Mouse (Mus musculus) neural tube, embryonic 10.5 days (tissue): ENCODE results near the gene Hoxa3.

Experiments
- DNase-seq: peaks from one replicate; pipeline ENCODE4 v3.0.0-alpha.2; 2017; ENCODE audit warnings: low spot score; ENCODE audit errors: extremely low spot score

Gene Hoxa3

GRCm38 (mm10) chr6:52205638-52206621, 7.2 kb downstream of the Hoxa3 start:
- DNase-seq: peak; percentile 78

GRCm38 (mm10) chr6:52205221-52205620, 7.9 kb downstream of the Hoxa3 start:
- DNase-seq: no peak

- peak; percentile 98 for DNase-seq
Observed at GRCm38 (mm10) chr6:52204050-52204752, 8.9 kb downstream of the Hoxa3 start, which contains the start of gene Hoxa5. TSS of gene Hoxa5 (minus strand) at chr6:52204587.

- DNase-seq: peak; percentile 71
Observed at GRCm38 (mm10) chr6:52203371-52204049, 9.6 kb downstream of the Hoxa3 start.

GRCm38 (mm10) chr6:52203121-52203370, 10.1 kb downstream of the Hoxa3 start:
- DNase-seq: peak; percentile 80

GRCm38 (mm10) chr6:52202362-52203120, 10.6 kb downstream of the Hoxa3 start:
- DNase-seq: peak; percentile 69

GRCm38 (mm10) chr6:52201269-52201668, 11.9 kb downstream of the Hoxa3 start:
- peak; percentile 56 for DNase-seq

GRCm38 (mm10) chr6:52200751-52201250, 12.3 kb downstream of the Hoxa3 start:
- DNase-seq: no peak

GRCm38 (mm10) chr6:52200073-52200750, 12.9 kb downstream of the Hoxa3 start:
- peak; percentile 75 for DNase-seq

- DNase-seq: peak; percentile 63
Observed at GRCm38 (mm10) chr6:52197271-52197670, 15.9 kb downstream of the Hoxa3 start.

- no peak for DNase-seq
Observed at GRCm38 (mm10) chr6:52196811-52197210, 16.3 kb downstream of the Hoxa3 start.

GRCm38 (mm10) chr6:52194690-52195089, 18.4 kb downstream of the Hoxa3 start:
- peak; percentile 82 for DNase-seq

GRCm38 (mm10) chr6:52191860-52192550, 21.1 kb downstream of the Hoxa3 start:
- peak; percentile 93 for DNase-seq

GRCm38 (mm10) chr6:52190906-52191810, 22.0 kb downstream of the Hoxa3 start, which contains the start of gene Hoxa4:
TSS of gene Hoxa4 (minus strand) at chr6:52191753.
- peak; percentile 79 for DNase-seq

- peak; percentile 74 for DNase-seq
Observed at GRCm38 (mm10) chr6:52190410-52190809, 22.7 kb downstream of the Hoxa3 start.

- DNase-seq: peak; percentile 55
Observed at GRCm38 (mm10) chr6:52189909-52190308, 23.2 kb downstream of the Hoxa3 start.

GRCm38 (mm10) chr6:52189172-52189591, 24.0 kb downstream of the Hoxa3 start:
- no peak for DNase-seq

GRCm38 (mm10) chr6:52186500-52186899, 26.6 kb downstream of the Hoxa3 start:
- no peak for DNase-seq

- no peak for DNase-seq
Observed at GRCm38 (mm10) chr6:52185834-52186233, 27.3 kb downstream of the Hoxa3 start.
